Mouse (Mus musculus) limb, embryonic 13.5 days (tissue): Measurements from ENCODE around the gene Gpc4. TPM values are rescaled to one million over a fixed set of nuclear protein-coding genes. Genes with fewer than 3 reads are reported as not detected.

Experiments used
- polyA plus RNA-seq: library from polyadenylated mRNA; unstranded; fragments of >200 nt; fragmentation: Nextera tagmentation; extraction: Ambion mirVana; gene quantifications from 2 replicates; pipeline ENCODE4 v1.2.1, GENCODE M21; 2015

Gene Gpc4
- polyA plus RNA-seq, 1 experiment from 2014 or later, result 85.9 TPM

Other genes starting within 250 kb of the Gpc4 start
- gene 1700080O16Rik, start 192.5 kb downstream of the Gpc4 start, polyA plus RNA-seq, result not detected in 2 replicates